Mouse (Mus musculus) liver, embryonic 16.5 days (tissue): ENCODE measurements at regions not wholly inside any gene's neighbourhood (a gene's known extent, or its start where the extent isn't known, plus 50 kb on each side); places are given as distances from the start of the nearest gene placed in this dataset.

Experiments
- ATAC-seq: fragments of 200-750 bp; cut with Nextera tagmentation; 2 replicates; pipeline ENCODE4 v1.8.0; 2017; ENCODE audit warnings: low read depth, mild to moderate bottlenecking, moderate number of reproducible peaks, moderate library complexity
- H3K27ac ChIP-seq: fragments of 300-500 bp; sonication (generic); 2 replicates; pipeline ENCODE4 v1.5.1; 2014; ENCODE audit warnings: mild to moderate bottlenecking, low read length
- H3K27me3 ChIP-seq: fragments of 300-500 bp; sonication (generic); 2 replicates; pipeline ENCODE4 v1.6.1; 2014; ENCODE audit warnings: low read depth, low read length, mixed read lengths; ENCODE audit not compliant: control insufficient read depth, insufficient read depth
- H3K36me3 ChIP-seq: fragments of 300-500 bp; sonication (generic); 2 replicates; pipeline ENCODE4 v1.6.1; 2014; ENCODE audit warnings: mild to moderate bottlenecking; ENCODE audit not compliant: control insufficient read depth, insufficient read depth
- H3K4me1 ChIP-seq: fragments of 300-500 bp; sonication (generic); 2 replicates; pipeline ENCODE4 v1.6.1; 2014; ENCODE audit warnings: low read depth, low read length, mixed read lengths; ENCODE audit not compliant: control insufficient read depth
- H3K4me2 ChIP-seq: fragments of 300-500 bp; sonication (generic); 2 replicates; pipeline ENCODE4 v1.6.1; 2014; ENCODE audit warnings: low read depth, low read length, mixed read lengths
- H3K4me3 ChIP-seq: fragments of 300-500 bp; sonication (generic); 2 replicates; pipeline ENCODE4 v1.5.1; 2014; ENCODE audit warnings: low read depth, mild to moderate bottlenecking, low read length
- H3K9ac ChIP-seq: fragments of 300-500 bp; sonication (generic); 2 replicates; pipeline ENCODE4 v1.6.1; 2014; ENCODE audit warnings: low read depth, low read length
- H3K9me3 ChIP-seq: fragments of 300-500 bp; sonication (generic); replicated peaks from 2 replicates; pipeline ENCODE4 v1.6.1; 2016; ENCODE audit warnings: low read length; ENCODE audit not compliant: control insufficient read depth
- WGBS: fragments of 180-500 bp; shearing (Covaris S2); extraction: QIAGEN DNeasy Blood & Tissue Kit; methylation state at CpG from one replicate; pipeline ENCODE4 v1.1.7; 2014; ENCODE audit not compliant: insufficient replicate concordance; 5-methylcytosine and 5-hydroxymethylcytosine counted together

GRCm38 (mm10) chr2:101490207-101490606, 134.3 kb upstream of the Rag2 start:
- ATAC-seq: no peak
- Histone ChIP-seq H3K4me2 (no peak overlapping the region), H3K4me1 (no peaks in the 10 kb centered on the region), H3K27ac (no peak overlapping the region), H3K36me3 (no peaks in the 10 kb centered on the region), H3K9ac (no peak overlapping the region), H3K4me3 (no peak overlapping the region), H3K9me3 (no peaks in the 10 kb centered on the region), H3K27me3 (no peaks in the 10 kb centered on the region)
- 80% methylated on average over 2 of the region's 2 CpGs for WGBS

- H3K4me3 ChIP-seq: no peak overlapping the region
- H3K4me2 ChIP-seq: no peak overlapping the region
- no peak overlapping the region for H3K27ac ChIP-seq
- H3K9me3 ChIP-seq: no peaks in the 10 kb centered on the region
- no peaks in the 10 kb centered on the region for H3K27me3 ChIP-seq
- H3K36me3 ChIP-seq: no peaks in the 10 kb centered on the region
- 42% methylated on average over 3 of the region's 3 CpGs for WGBS
- H3K4me1 ChIP-seq: no peaks in the 10 kb centered on the region
- ATAC-seq: no peak
- H3K9ac ChIP-seq: no peak overlapping the region
These were observed 132.8 kb upstream of the Rag2 start for GRCm38 (mm10) chr2:101491762-101492161.

GRCm38 (mm10) chr2:101508116-101508515, 116.4 kb upstream of the Rag2 start:
- no peak overlapping the region for H3K9ac ChIP-seq
- H3K27me3 ChIP-seq: no peaks in the 10 kb centered on the region
- H3K4me2 ChIP-seq: no peak overlapping the region
- H3K27ac ChIP-seq: no peak overlapping the region
- no peaks in the 10 kb centered on the region for H3K36me3 ChIP-seq
- ATAC-seq: no peak
- no peaks in the 10 kb centered on the region for H3K4me1 ChIP-seq
- H3K4me3 ChIP-seq: no peak overlapping the region
- H3K9me3 ChIP-seq: no peaks in the 10 kb centered on the region
